Mouse (Mus musculus): ENCODE results near the gene Cyth2. TPM values are rescaled to one million over a fixed set of nuclear protein-coding genes. Genes with fewer than 3 reads are reported as not detected.

Cyth2 gene
- polyA plus RNA-seq, 1 experiment = 161 TPM

DNA sequence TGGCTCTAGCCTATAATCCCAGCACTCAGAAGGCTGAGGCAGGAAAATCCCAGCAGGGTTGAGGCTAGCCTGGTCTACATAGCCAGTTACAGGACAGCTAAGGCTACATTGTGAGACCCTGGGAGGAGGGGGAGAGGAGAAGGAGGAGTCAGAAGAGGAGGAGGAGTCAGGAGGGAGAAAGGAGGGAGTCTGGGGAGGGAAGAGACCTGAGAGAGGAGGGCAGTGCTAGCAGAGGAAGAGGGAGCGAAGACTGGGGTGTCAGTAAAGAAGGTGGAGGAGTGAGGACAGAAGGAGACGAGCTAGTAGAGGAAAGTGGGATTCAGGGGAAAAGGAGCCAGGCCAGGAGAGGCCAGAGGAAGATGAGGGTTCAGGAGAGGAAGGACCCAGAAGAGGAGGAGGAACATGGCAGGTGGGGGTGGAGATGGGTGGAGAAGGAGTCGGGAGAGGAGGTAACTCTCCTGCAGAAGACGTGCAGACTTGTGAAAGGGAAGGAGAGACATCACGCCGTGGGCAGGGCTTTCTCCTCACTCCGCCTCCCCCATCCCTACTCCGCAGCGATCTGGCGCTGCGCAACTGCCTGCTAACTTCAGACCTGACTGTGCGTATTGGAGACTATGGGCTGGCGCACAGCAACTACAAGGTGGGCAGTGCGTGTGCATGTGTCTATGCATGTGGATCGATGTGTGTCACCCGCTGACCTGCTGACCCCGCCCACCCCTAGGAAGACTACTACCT lies 22.5 kb downstream of the Cyth2 start:
- 0 out of 2 replicates have a peak, but pooled peaks have one; percentile 18 for TF ChIP-seq POLR2A (IDR thresholded peaks at IDR 0.05; ENCODE audit: extremely low read depth, insufficient read depth, low read length)
- no peak for TF ChIP-seq CTCF (IDR thresholded peaks at IDR 0.05; ENCODE audit: extremely low read depth, insufficient read depth, low read length)
- H3K4me1 ChIP-seq (ENCODE audit: control insufficient read depth, insufficient read depth, low read length) = no peaks in the 10 kb centered on the region
- H3K4me3 ChIP-seq (ENCODE audit: insufficient read depth, low read length) = no peak overlapping the region
- no peak overlapping the region for H3K27ac ChIP-seq (ENCODE audit: insufficient read depth, low read length)

GRCm38 (mm10) chr7:45790721-45791120 lies 23.7 kb downstream of the Cyth2 start:
- TF ChIP-seq CTCF (IDR thresholded peaks at IDR 0.05; ENCODE audit: extremely low read depth, insufficient read depth, low read length) = no peak
- TF ChIP-seq POLR2A (IDR thresholded peaks at IDR 0.05; ENCODE audit: extremely low read depth, insufficient read depth, low read length) = no peak
- no peak overlapping the region for H3K4me3 ChIP-seq (ENCODE audit: insufficient read depth, low read length)
- no peaks in the 10 kb centered on the region for H3K4me1 ChIP-seq (ENCODE audit: control insufficient read depth, insufficient read depth, low read length)

DNA sequence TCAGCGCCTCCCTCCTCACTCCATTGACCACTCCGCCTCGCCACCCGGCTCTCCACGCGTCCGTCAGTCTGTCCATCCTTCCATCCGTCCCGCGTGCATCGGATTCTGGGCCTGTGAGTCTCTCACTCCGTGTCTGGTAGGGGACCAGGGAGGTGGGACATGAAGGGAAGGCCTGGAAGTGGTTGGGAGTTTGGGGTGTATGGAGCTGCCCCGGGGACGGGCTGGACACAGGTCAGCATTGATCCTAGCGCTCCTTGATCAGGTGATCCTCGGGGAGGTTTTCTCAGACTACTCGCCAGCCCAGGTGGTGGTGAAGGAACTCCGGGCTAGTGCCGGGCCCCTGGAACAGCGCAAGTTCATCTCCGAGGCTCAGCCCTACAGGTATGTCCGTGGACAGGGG lies 26.7 kb downstream of the Cyth2 start:
- H3K4me3 ChIP-seq (ENCODE audit: insufficient read depth, low read length) = peak overlapping the region; percentile 57; the same call in 1 of the 2 replicates
- no peak overlapping the region for H3K27ac ChIP-seq (ENCODE audit: insufficient read depth, low read length)
- no peak for TF ChIP-seq POLR2A (IDR thresholded peaks at IDR 0.05; ENCODE audit: extremely low read depth, insufficient read depth, low read length)
- no peak for TF ChIP-seq CTCF (IDR thresholded peaks at IDR 0.05; ENCODE audit: extremely low read depth, insufficient read depth, low read length)
- H3K4me1 ChIP-seq (ENCODE audit: control insufficient read depth, insufficient read depth, low read length) = no peaks in the 10 kb centered on the region

More at GRCm38 (mm10) chr7:45790721-45791120, 23.7 kb downstream of the Cyth2 start:
- no peak overlapping the region for H3K27ac ChIP-seq (ENCODE audit: insufficient read depth, low read length)

DNA sequence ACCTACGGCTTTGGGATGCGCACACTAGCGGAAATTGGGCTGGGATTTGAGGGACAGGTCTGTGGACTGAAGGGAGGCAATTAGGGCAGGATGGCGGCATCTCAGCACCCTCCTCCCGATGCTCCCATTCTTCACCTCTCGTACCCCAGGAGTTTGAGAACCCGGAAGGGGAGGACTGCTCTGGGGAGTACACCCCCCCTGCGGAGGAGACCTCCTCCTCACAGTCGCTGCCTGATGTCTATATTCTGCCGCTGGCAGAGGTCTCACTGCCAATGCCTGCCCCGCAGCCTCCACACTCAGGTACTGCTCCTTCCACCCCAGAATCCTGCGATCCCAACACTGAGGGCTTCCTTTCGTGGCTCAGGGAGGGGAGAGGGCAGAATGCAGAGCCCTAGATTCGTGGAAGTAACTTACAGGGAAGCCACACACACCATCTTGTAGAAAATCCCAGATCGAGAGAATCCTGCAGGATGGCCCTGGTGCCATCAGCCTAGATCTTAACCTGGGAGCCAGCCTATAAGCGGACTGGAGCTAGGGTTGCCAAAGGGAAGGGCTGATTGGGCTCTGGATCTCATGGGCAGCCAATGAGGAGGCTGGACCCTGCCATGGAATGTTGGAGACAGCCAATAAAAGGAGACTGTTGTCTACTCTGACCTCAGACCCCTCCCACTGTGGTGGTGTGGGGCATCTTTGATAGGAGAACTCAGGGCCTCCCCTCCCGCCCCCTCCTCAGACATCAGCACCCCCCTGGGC lies 27.5 kb downstream of the Cyth2 start:
- no peak for TF ChIP-seq CTCF (IDR thresholded peaks at IDR 0.05; ENCODE audit: extremely low read depth, insufficient read depth, low read length)
- TF ChIP-seq POLR2A (IDR thresholded peaks at IDR 0.05; ENCODE audit: extremely low read depth, insufficient read depth, low read length) = peak; percentile 81; the same call in 1 of the 2 replicates
- peak overlapping the region; percentile 57 for H3K4me3 ChIP-seq (ENCODE audit: insufficient read depth, low read length)

GRCm38 (mm10) chr7:45786136-45786578 lies 28.2 kb downstream of the Cyth2 start:
- Histone ChIP-seq H3K27ac (ENCODE audit: insufficient read depth, low read length) (no peak overlapping the region), H3K4me3 (ENCODE audit: insufficient read depth, low read length) (peak overlapping the region; percentile 57), H3K4me1 (ENCODE audit: control insufficient read depth, insufficient read depth, low read length) (no peaks in the 10 kb centered on the region)
- TF ChIP-seq POLR2A (IDR thresholded peaks at IDR 0.05; ENCODE audit: extremely low read depth, insufficient read depth, low read length) (no peak), CTCF (IDR thresholded peaks at IDR 0.05; ENCODE audit: extremely low read depth, insufficient read depth, low read length) (no peak)

More for the DNA sequence above, 27.5 kb downstream of the Cyth2 start:
- Histone ChIP-seq H3K27ac (ENCODE audit: insufficient read depth, low read length) (no peak overlapping the region), H3K4me1 (ENCODE audit: control insufficient read depth, insufficient read depth, low read length) (no peaks in the 10 kb centered on the region)

DNA sequence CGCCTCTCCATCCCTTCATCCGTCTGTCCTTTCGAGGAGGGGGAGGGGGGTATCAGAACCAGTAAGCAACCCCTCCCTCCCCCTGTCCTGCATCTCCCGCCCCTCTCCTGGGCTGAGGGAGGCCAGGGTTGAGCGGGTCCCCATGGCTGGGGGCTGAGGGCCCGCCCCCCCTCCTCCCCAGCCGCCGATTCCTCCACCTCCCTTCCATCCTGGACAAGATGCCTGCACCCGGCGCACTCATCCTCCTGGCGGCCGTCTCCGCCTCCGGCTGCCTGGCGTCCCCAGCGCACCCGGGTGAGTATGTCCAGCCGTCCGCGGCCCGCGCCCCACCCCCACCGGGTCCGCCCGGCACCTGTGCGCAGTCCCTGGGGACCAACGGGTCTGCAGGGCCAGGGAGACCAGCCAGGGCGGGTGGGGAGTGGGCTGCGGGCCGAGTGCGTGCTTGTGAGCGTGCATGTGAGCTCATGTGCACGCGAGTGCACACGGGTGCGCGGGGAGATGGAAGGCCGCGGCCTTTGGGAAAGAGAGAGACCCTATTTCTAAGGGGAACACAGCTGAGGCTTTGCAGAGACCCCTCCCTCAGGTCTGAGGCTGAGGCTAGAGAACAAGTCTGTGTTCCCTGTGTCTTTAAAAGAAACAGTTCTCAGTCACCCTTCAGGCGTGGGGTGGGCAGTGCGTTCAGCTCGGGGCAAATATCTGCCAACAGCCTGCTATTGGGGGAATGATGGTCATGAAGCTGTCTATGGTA lies 28.8 kb downstream of the Cyth2 start:
- Histone ChIP-seq H3K4me1 (ENCODE audit: control insufficient read depth, insufficient read depth, low read length) (no peaks in the 10 kb centered on the region), H3K4me3 (ENCODE audit: insufficient read depth, low read length) (peak overlapping the region; percentile 57), H3K27ac (ENCODE audit: insufficient read depth, low read length) (no peak overlapping the region)
- TF ChIP-seq CTCF (IDR thresholded peaks at IDR 0.05; ENCODE audit: extremely low read depth, insufficient read depth, low read length) (no peak), POLR2A (IDR thresholded peaks at IDR 0.05; ENCODE audit: extremely low read depth, insufficient read depth, low read length) (no peak)

GRCm38 (mm10) chr7:45784524-45785372 lies 29.6 kb downstream of the Cyth2 start, which contains the start of gene Sult2b1:
Gene Sult2b1 (minus strand): TSS chr7:45784669.
- peak within 1 kb of the TSS; percentile 35 for H3K27ac ChIP-seq (ENCODE audit: insufficient read depth, low read length)
- H3K4me3 ChIP-seq (ENCODE audit: insufficient read depth, low read length) = peak within 1 kb of the TSS; percentile 57
- TF ChIP-seq CTCF (IDR thresholded peaks at IDR 0.05; ENCODE audit: extremely low read depth, insufficient read depth, low read length) (no peak), POLR2A (IDR thresholded peaks at IDR 0.05; ENCODE audit: extremely low read depth, insufficient read depth, low read length) (peak; percentile 68; the same call in 1 of the 2 replicates)
- no peaks in the 10 kb centered on the region for H3K4me1 ChIP-seq (ENCODE audit: control insufficient read depth, insufficient read depth, low read length)

DNA sequence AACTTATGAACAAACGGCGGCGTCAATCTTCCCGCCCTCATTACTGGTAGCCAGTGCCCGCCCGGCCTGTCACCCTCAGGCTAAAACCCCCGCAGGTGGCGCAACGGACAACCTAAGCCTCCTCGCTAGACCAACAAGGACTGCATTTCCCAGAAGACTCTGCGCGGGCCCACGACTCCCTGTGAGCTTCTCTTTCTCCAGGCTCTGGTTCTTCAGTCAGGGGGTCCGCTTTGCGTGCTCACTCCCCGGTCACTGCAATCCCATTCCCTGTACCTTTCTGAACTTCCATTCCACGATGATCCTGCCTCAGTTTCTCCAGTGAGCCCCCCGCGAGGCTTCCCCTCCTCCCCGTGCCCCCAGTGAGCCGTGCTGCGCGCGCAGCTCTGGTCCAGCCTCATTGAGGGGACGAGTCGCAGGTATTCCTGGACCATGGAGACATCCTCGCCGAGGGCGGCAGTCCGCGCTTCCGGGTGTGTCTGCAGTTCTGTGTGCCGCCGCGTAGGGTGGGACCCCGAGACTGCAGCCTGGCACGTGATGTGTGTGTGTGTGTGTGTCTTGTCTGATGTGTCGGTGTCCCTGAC lies 30.8 kb downstream of the Cyth2 start, which contains the start of gene Lmtk3:
Gene Lmtk3, plus strand, starts transcription at position 228 of the 581 bp plus-strand sequence.
- Histone ChIP-seq H3K27ac (ENCODE audit: insufficient read depth, low read length) (peak within 1 kb of the TSS; percentile 35), H3K4me3 (ENCODE audit: insufficient read depth, low read length) (peak within 1 kb of the TSS; percentile 57), H3K4me1 (ENCODE audit: control insufficient read depth, insufficient read depth, low read length) (no peaks in the 10 kb centered on the region)
- TF ChIP-seq CTCF (IDR thresholded peaks at IDR 0.05; ENCODE audit: extremely low read depth, insufficient read depth, low read length) (0 out of 2 replicates have a peak, but pooled peaks have one; percentile 11), POLR2A (IDR thresholded peaks at IDR 0.05; ENCODE audit: extremely low read depth, insufficient read depth, low read length) (peak; percentile 57)

All from cortical plate, adult 2 months (tissue).